Mouse (Mus musculus): ENCODE measurements around the gene Borcs6. TPM values are rescaled to one million over a fixed set of nuclear protein-coding genes. Genes with fewer than 3 reads are reported as not detected.
A peak's percentile ranks its signal among the peaks of the same experiment; 100 is the strongest.

The Borcs6 gene
- polyA plus RNA-seq, 1 experiment from 2014 or later, result 3.5 TPM

- no peak overlapping the region for H3K27ac ChIP-seq
- H3K4me1 ChIP-seq (replicated peaks), result peaks cover 21% of the 10 kb centered on the region
- WGBS (ENCODE audit: insufficient replicate concordance), result 80% methylated on average over 6 of the region's 6 CpGs
- ATAC-seq (ENCODE audit: low read depth) (no peak), DNase-seq (no peak)
- no peak overlapping the region for H3K4me3 ChIP-seq (replicated peaks)
- H3K4me2 ChIP-seq, result no peak overlapping the region
- H3K9me3 ChIP-seq (replicated peaks), result no peaks in the 10 kb centered on the region
- H3K36me3 ChIP-seq, result peaks cover 89% of the 10 kb centered on the region
- H3K9ac ChIP-seq, result no peak overlapping the region
- no peaks in the 10 kb centered on the region for H3K27me3 ChIP-seq
Measured at GRCm38 (mm10) chr11:69105227-69105626, 45.7 kb downstream of the Borcs6 start.

GRCm38 (mm10) chr11:69105796-69106195 lies 46.3 kb downstream of the Borcs6 start:
- H3K36me3 ChIP-seq, result peaks cover 86% of the 10 kb centered on the region
- 51% methylated on average over 2 of the region's 2 CpGs for WGBS (ENCODE audit: insufficient replicate concordance)
- ATAC-seq (ENCODE audit: low read depth) (no peak), DNase-seq (no peak)
- no peaks in the 10 kb centered on the region for H3K27me3 ChIP-seq
- H3K9ac ChIP-seq, result no peak overlapping the region
- no peak overlapping the region for H3K27ac ChIP-seq
- no peak overlapping the region for H3K4me3 ChIP-seq (replicated peaks)
- no peak overlapping the region for H3K4me2 ChIP-seq
- H3K4me1 ChIP-seq (replicated peaks), result peaks cover 15% of the 10 kb centered on the region
- H3K9me3 ChIP-seq (replicated peaks), result no peaks in the 10 kb centered on the region

GRCm38 (mm10) chr11:69106299-69106698 lies 46.8 kb downstream of the Borcs6 start:
- H3K36me3 ChIP-seq, result peaks cover 80% of the 10 kb centered on the region
- no peaks in the 10 kb centered on the region for H3K9me3 ChIP-seq (replicated peaks)
- WGBS (ENCODE audit: insufficient replicate concordance), result 88% methylated on average over 11 of the region's 11 CpGs
- no peaks in the 10 kb centered on the region for H3K27me3 ChIP-seq
- no peak overlapping the region for H3K9ac ChIP-seq
- peaks cover 17% of the 10 kb centered on the region for H3K4me1 ChIP-seq (replicated peaks)
- DNase-seq, result no peak
- H3K4me3 ChIP-seq (replicated peaks), result no peak overlapping the region
- H3K27ac ChIP-seq, result no peak overlapping the region
- no peak overlapping the region for H3K4me2 ChIP-seq
- ATAC-seq (ENCODE audit: low read depth), result no peak

GRCm38 (mm10) chr11:69106842-69107241 lies 47.3 kb downstream of the Borcs6 start:
- Histone ChIP-seq H3K27me3 (0 out of 2 replicates have a peak, but pooled peaks cover under 1% of the 10 kb centered on the region), H3K4me2 (no peak overlapping the region)
- ATAC-seq (ENCODE audit: low read depth), result no peak

GRCm38 (mm10) chr11:69107676-69108075 lies 48.2 kb downstream of the Borcs6 start:
- peaks cover 67% of the 10 kb centered on the region for H3K36me3 ChIP-seq
- WGBS (ENCODE audit: insufficient replicate concordance), result 80% methylated on average over 11 of the region's 11 CpGs
- no peak for ATAC-seq (ENCODE audit: low read depth)

More at GRCm38 (mm10) chr11:69106842-69107241, 47.3 kb downstream of the Borcs6 start:
- Histone ChIP-seq H3K27ac (no peak overlapping the region), H3K4me1 (replicated peaks) (peaks cover 22% of the 10 kb centered on the region), H3K9ac (no peak overlapping the region), H3K36me3 (peaks cover 75% of the 10 kb centered on the region), H3K9me3 (replicated peaks) (no peaks in the 10 kb centered on the region), H3K4me3 (replicated peaks) (no peak overlapping the region)
- DNase-seq, result no peak
- WGBS (ENCODE audit: insufficient replicate concordance), result 76% methylated on average over 11 of the region's 11 CpGs

GRCm38 (mm10) chr11:69108223-69108622 lies 48.7 kb downstream of the Borcs6 start:
- WGBS (ENCODE audit: insufficient replicate concordance), result 85% methylated on average over 9 of the region's 9 CpGs
- Histone ChIP-seq H3K4me2 (no peak overlapping the region), H3K36me3 (peaks cover 61% of the 10 kb centered on the region), H3K27me3 (0 out of 2 replicates have a peak, but pooled peaks cover 3% of the 10 kb centered on the region), H3K4me3 (replicated peaks) (no peak overlapping the region), H3K4me1 (replicated peaks) (peaks cover 27% of the 10 kb centered on the region), H3K9me3 (replicated peaks) (no peaks in the 10 kb centered on the region), H3K9ac (no peak overlapping the region), H3K27ac (no peak overlapping the region)
- ATAC-seq (ENCODE audit: low read depth) (no peak), DNase-seq (no peak)

More at GRCm38 (mm10) chr11:69107676-69108075, 48.2 kb downstream of the Borcs6 start:
- Histone ChIP-seq H3K4me3 (replicated peaks) (no peak overlapping the region), H3K4me1 (replicated peaks) (peaks cover 27% of the 10 kb centered on the region), H3K4me2 (no peak overlapping the region), H3K27ac (no peak overlapping the region), H3K27me3 (0 out of 2 replicates have a peak, but pooled peaks cover 3% of the 10 kb centered on the region), H3K9me3 (replicated peaks) (no peaks in the 10 kb centered on the region), H3K9ac (no peak overlapping the region)
- no peak for DNase-seq

- Histone ChIP-seq H3K36me3 (peaks cover 51% of the 10 kb centered on the region), H3K4me1 (replicated peaks) (peaks cover 27% of the 10 kb centered on the region), H3K27me3 (0 out of 2 replicates have a peak, but pooled peaks cover 3% of the 10 kb centered on the region), H3K9ac (peak overlapping the region; percentile 52; the same call in 1 of the 2 replicates), H3K9me3 (replicated peaks) (no peaks in the 10 kb centered on the region), H3K27ac (peak overlapping the region; percentile 27; the same call in 1 of the 2 replicates), H3K4me3 (replicated peaks) (no peak overlapping the region), H3K4me2 (peak overlapping the region; percentile 65)
- DNase-seq (no peak), ATAC-seq (ENCODE audit: low read depth) (no peak)
- 74% methylated on average over 13 of the region's 13 CpGs for WGBS (ENCODE audit: insufficient replicate concordance)
Measured at GRCm38 (mm10) chr11:69109032-69109900, 49.7 kb downstream of the Borcs6 start.

- H3K9ac ChIP-seq, result peak overlapping the region; percentile 56
- peak overlapping the region; percentile 55 for H3K4me3 ChIP-seq (replicated peaks)
- ATAC-seq (ENCODE audit: low read depth), result peak; percentile 80
- H3K36me3 ChIP-seq, result peaks cover 39% of the 10 kb centered on the region
- 0 out of 2 replicates have a peak, but pooled peaks cover 3% of the 10 kb centered on the region for H3K27me3 ChIP-seq
- H3K4me1 ChIP-seq (replicated peaks), result peaks cover 27% of the 10 kb centered on the region
- under 1% methylated on average over 30 of the region's 30 CpGs for WGBS (ENCODE audit: insufficient replicate concordance)
- no peaks in the 10 kb centered on the region for H3K9me3 ChIP-seq (replicated peaks)
- peak; percentile 85 for DNase-seq
- peak overlapping the region; percentile 65 for H3K4me2 ChIP-seq
- H3K27ac ChIP-seq, result peak overlapping the region; percentile 66
Measured at GRCm38 (mm10) chr11:69110319-69111046, 51.0 kb downstream of the Borcs6 start.

Other genes starting within 250 kb of the Borcs6 start
- 35.5 and 40.0 TPM in 2 replicates for gene Ndel1, start 187.9 kb upstream of the Borcs6 start, polyA plus RNA-seq (2015; fragmentation: Nextera tagmentation; extraction: Ambion mirVana)
- 0.08 and 0.09 TPM in 2 replicates for gene Rnf222, start 171.2 kb upstream of the Borcs6 start, polyA plus RNA-seq (2015; fragmentation: Nextera tagmentation; extraction: Ambion mirVana)
- 881 and 895 TPM in 2 replicates for gene Rpl26, start 158.1 kb upstream of the Borcs6 start, polyA plus RNA-seq (2015; fragmentation: Nextera tagmentation; extraction: Ambion mirVana)
- not detected in 2 replicates for gene Odf4, start 132.6 kb upstream of the Borcs6 start, polyA plus RNA-seq (2015; fragmentation: Nextera tagmentation; extraction: Ambion mirVana)
- gene Arhgef15, start 102.2 kb upstream of the Borcs6 start, polyA plus RNA-seq (2015; fragmentation: Nextera tagmentation; extraction: Ambion mirVana), result 1.4 and 1.5 TPM in 2 replicates
- 0.47 and 0.57 TPM in 2 replicates for gene Slc25a35, start 91.6 kb upstream of the Borcs6 start, polyA plus RNA-seq (2015; fragmentation: Nextera tagmentation; extraction: Ambion mirVana)
- gene Rangrf, start 84.5 kb upstream of the Borcs6 start, polyA plus RNA-seq (2015; fragmentation: Nextera tagmentation; extraction: Ambion mirVana), result 52.4 and 53.5 TPM in 2 replicates
- 32.4 and 33.2 TPM in 2 replicates for gene Pfas, start 51.3 kb upstream of the Borcs6 start, polyA plus RNA-seq (2015; fragmentation: Nextera tagmentation; extraction: Ambion mirVana)
- gene Ctc1, start 43.8 kb upstream of the Borcs6 start, polyA plus RNA-seq (2015; fragmentation: Nextera tagmentation; extraction: Ambion mirVana), result 16.9 and 20.3 TPM in 2 replicates
- gene Aurkb, start 14.1 kb upstream of the Borcs6 start, polyA plus RNA-seq (2015; fragmentation: Nextera tagmentation; extraction: Ambion mirVana), result 116 and 123 TPM in 2 replicates
- gene Tmem107, start 11.1 kb downstream of the Borcs6 start, polyA plus RNA-seq (2015; fragmentation: Nextera tagmentation; extraction: Ambion mirVana), result 30.8 and 31.7 TPM in 2 replicates
- gene Vamp2, start 28.8 kb downstream of the Borcs6 start, polyA plus RNA-seq (2015; fragmentation: Nextera tagmentation; extraction: Ambion mirVana), result 12.5 and 15.9 TPM in 2 replicates
- 1.9 TPM in 2 replicates for gene Per1, start 35.5 kb downstream of the Borcs6 start, polyA plus RNA-seq (2015; fragmentation: Nextera tagmentation; extraction: Ambion mirVana)
- gene Hes7, start 60.7 kb downstream of the Borcs6 start, polyA plus RNA-seq (2015; fragmentation: Nextera tagmentation; extraction: Ambion mirVana), result 0.17 and 0.18 TPM in 2 replicates
- 0.09 TPM in 1 of 2 replicates, not detected in the other for gene 9130213A22Rik, start 62.9 kb downstream of the Borcs6 start, polyA plus RNA-seq (2015; fragmentation: Nextera tagmentation; extraction: Ambion mirVana)
- 0.06 TPM in 1 of 2 replicates, not detected in the other for gene Aloxe3, start 66.2 kb downstream of the Borcs6 start, polyA plus RNA-seq (2015; fragmentation: Nextera tagmentation; extraction: Ambion mirVana)
- not detected in 2 replicates for gene Alox12b, start 97.3 kb downstream of the Borcs6 start, polyA plus RNA-seq (2015; fragmentation: Nextera tagmentation; extraction: Ambion mirVana)
- gene Alox8, start 138.1 kb downstream of the Borcs6 start, polyA plus RNA-seq (2015; fragmentation: Nextera tagmentation; extraction: Ambion mirVana), result 0.20 TPM in 1 of 2 replicates, not detected in the other
- not detected in 2 replicates for gene Gucy2e, start 177.3 kb downstream of the Borcs6 start, polyA plus RNA-seq (2015; fragmentation: Nextera tagmentation; extraction: Ambion mirVana)

Data from liver, embryonic 13.5 days (tissue).